Mouse (Mus musculus) embryo, embryonic 10.5 days (tissue): Measurements from ENCODE around the gene Fam126a.
A peak's percentile ranks its signal among the peaks of the same experiment; 100 is the strongest.

Experiments used
- DNase-seq: peaks from one replicate; pipeline ENCODE4 v3.0.0-alpha.2; 2015; ENCODE audit warnings: low spot score

Gene Fam126a

GRCm38 (mm10) chr5:24030579-24030969 is at the start of gene Fam126a:
Gene Fam126a (minus strand): TSS chr5:24030690.
- peak; percentile 97 for DNase-seq

- peak; percentile 35 for DNase-seq
Observed at GRCm38 (mm10) chr5:24078420-24079179, 48.1 kb upstream of the Fam126a start.

- DNase-seq = no peak
Observed at GRCm38 (mm10) chr5:24077739-24078306, 47.3 kb upstream of the Fam126a start.

GRCm38 (mm10) chr5:24076986-24077718 is 46.7 kb upstream of the Fam126a start:
- peak; percentile 87 for DNase-seq

- no peak for DNase-seq
Observed at GRCm38 (mm10) chr5:24072031-24072430, 41.5 kb upstream of the Fam126a start.

- DNase-seq = no peak
Observed at GRCm38 (mm10) chr5:24068955-24069354, 38.5 kb upstream of the Fam126a start.

GRCm38 (mm10) chr5:24063545-24063944 is 33.1 kb upstream of the Fam126a start:
- DNase-seq = no peak

GRCm38 (mm10) chr5:24063034-24063433 is 32.5 kb upstream of the Fam126a start:
- no peak for DNase-seq

- no peak for DNase-seq
Observed at GRCm38 (mm10) chr5:24060949-24061348, 30.5 kb upstream of the Fam126a start.

- no peak for DNase-seq
Observed at GRCm38 (mm10) chr5:24057592-24057991, 27.1 kb upstream of the Fam126a start.

- no peak for DNase-seq
Observed at GRCm38 (mm10) chr5:24056865-24057264, 26.4 kb upstream of the Fam126a start.

- DNase-seq = no peak
Observed at GRCm38 (mm10) chr5:24054382-24054781, 23.9 kb upstream of the Fam126a start.

- DNase-seq = no peak
Observed at GRCm38 (mm10) chr5:24053245-24054190, 23.0 kb upstream of the Fam126a start.

- DNase-seq = no peak
Observed at GRCm38 (mm10) chr5:24051755-24052675, 21.5 kb upstream of the Fam126a start.

- DNase-seq = no peak
Observed at GRCm38 (mm10) chr5:24047821-24048220, 17.3 kb upstream of the Fam126a start.

GRCm38 (mm10) chr5:24047001-24047400 is 16.5 kb upstream of the Fam126a start:
- DNase-seq = no peak

- no peak for DNase-seq
Observed at GRCm38 (mm10) chr5:24045998-24046631, 15.6 kb upstream of the Fam126a start.

GRCm38 (mm10) chr5:24044387-24044786 is 13.9 kb upstream of the Fam126a start:
- DNase-seq = no peak

GRCm38 (mm10) chr5:24043367-24043766 is 12.9 kb upstream of the Fam126a start:
- DNase-seq = no peak

GRCm38 (mm10) chr5:24041341-24041852 is 10.9 kb upstream of the Fam126a start:
- DNase-seq = no peak
